Comparison of ENCODE assay signal across 8 mouse cellular contexts in genomic region chr5:138262582-138263240, GRCm38 (mm10). TPM values are rescaled to one million over a fixed set of nuclear protein-coding genes. Genes with fewer than 3 reads are reported as not detected.
DNase-seq lines count a peak whose midpoint lies in the region; ATAC-seq and TF ChIP-seq lines count a peak whose summit lies in the region.

No protein-coding gene starts in this region.

- H3K4me2 ChIP-seq in limb, embryonic 15.5 days, result peak overlapping the region; percentile 92
- H3K4me2 ChIP-seq in stomach, postnatal 0 days (replicated peaks; ENCODE audit: low read depth), result peak overlapping the region; percentile 99

- H3K27ac ChIP-seq in spleen, adult 2 months (ENCODE audit: insufficient read depth, low read length), result peak overlapping the region; percentile 4; the same call in 1 of the 2 replicates
- H3K27ac ChIP-seq in limb, embryonic 15.5 days, result no peak overlapping the region
- H3K27ac ChIP-seq in stomach, postnatal 0 days (replicated peaks), result no peak overlapping the region

- no peaks in the 10 kb centered on the region for H3K27me3 ChIP-seq in spleen, adult 2 months (ENCODE audit: control insufficient read depth, insufficient read depth, low read length)
- H3K27me3 ChIP-seq in limb, embryonic 15.5 days, result no peaks in the 10 kb centered on the region
- H3K27me3 ChIP-seq in stomach, postnatal 0 days (ENCODE audit: control insufficient read depth, insufficient read depth, low read length), result no peaks in the 10 kb centered on the region

- 32% methylated on average over 18 of the region's 18 CpGs for WGBS in spleen, adult 2 months
- WGBS in limb, embryonic 15.5 days, result 63% methylated on average over 18 of the region's 18 CpGs
- 62% methylated on average over 18 of the region's 18 CpGs for WGBS in stomach, postnatal 0 days

- peaks cover 17% of the 10 kb centered on the region; the same call in 1 of the 2 replicates for H3K4me1 ChIP-seq in spleen, adult 2 months (ENCODE audit: control insufficient read depth, insufficient read depth, insufficient read length)
- peaks cover 26% of the 10 kb centered on the region for H3K4me1 ChIP-seq in limb, embryonic 15.5 days
- H3K4me1 ChIP-seq in stomach, postnatal 0 days (replicated peaks; ENCODE audit: control insufficient read depth, insufficient read depth), result 0 out of 2 replicates have a peak, but pooled peaks cover 2% of the 10 kb centered on the region

- no peak for TF ChIP-seq POLR2A in spleen, adult 2 months (IDR thresholded peaks at IDR 0.05; ENCODE audit: low read depth, low read length)

- H3K36me3 ChIP-seq in spleen, adult 2 months (ENCODE audit: control insufficient read depth, insufficient read depth, low read length), result peaks cover 27% of the 10 kb centered on the region
- H3K36me3 ChIP-seq in limb, embryonic 15.5 days, result peaks cover 59% of the 10 kb centered on the region
- peaks cover 10% of the 10 kb centered on the region; the same call in 1 of the 2 replicates for H3K36me3 ChIP-seq in stomach, postnatal 0 days (ENCODE audit: control insufficient read depth, insufficient read depth, low read length)

- no peak for TF ChIP-seq CTCF in spleen, adult 2 months (IDR thresholded peaks at IDR 0.05; ENCODE audit: extremely low read depth, insufficient read depth, insufficient read length, insufficient replicate concordance)
- 0 out of 2 replicates have a peak, but pooled peaks have one; percentile 4 for TF ChIP-seq CTCF in stomach, postnatal 0 days (IDR thresholded peaks at IDR 0.05; ENCODE audit: low read depth)

- no peaks in the 10 kb centered on the region for H3K9me3 ChIP-seq in limb, embryonic 15.5 days
- no peaks in the 10 kb centered on the region for H3K9me3 ChIP-seq in stomach, postnatal 0 days (ENCODE audit: control insufficient read depth, low read length)

- peak; percentile 26 for DNase-seq in cerebellum, adult 11-12 months
- DNase-seq in cerebellum, adult 18-20 months, result no peak
- DNase-seq in spleen, adult 2 months (ENCODE audit: low read depth in 1 of 2, low spot score in 2 of 2), result no peak
- DNase-seq in spleen, adult 12 weeks (ENCODE audit: low spot score), result no peak
- no peak for DNase-seq in stomach, postnatal 0 days (ENCODE audit: low spot score)
- no peak for DNase-seq in gastrocnemius, adult 18-20 months (ENCODE audit: low spot score)
- no peak for DNase-seq in retina, postnatal 1 day

- H3K4me3 ChIP-seq in spleen, adult 2 months (ENCODE audit: extremely low read depth, insufficient read depth, insufficient read length), result peak overlapping the region; percentile 88
- H3K4me3 ChIP-seq in limb, embryonic 15.5 days, result peak overlapping the region; percentile 89
- peak overlapping the region; percentile 81 for H3K4me3 ChIP-seq in stomach, postnatal 0 days (ENCODE audit: low read depth, low read length)

- no peak for TF ChIP-seq EP300 in stomach, postnatal 0 days (optimal IDR thresholded peaks at IDR 0.05)

- no peak for ATAC-seq in limb, embryonic 15.5 days (ENCODE audit: insufficient number of reproducible peaks, low FRiP score, low TSS enrichment, low read depth)
- no peak for ATAC-seq in stomach, postnatal 0 days (ENCODE audit: low FRiP score, low TSS enrichment)

- peak overlapping the region; percentile 96 for H3K9ac ChIP-seq in limb, embryonic 15.5 days
- peak overlapping the region; percentile 88 for H3K9ac ChIP-seq in stomach, postnatal 0 days (ENCODE audit: low read length)

RNA-seq across cellular contexts. Expression of gene BC037034, which starts 1.1 kb away (rescaled TPM):
- 114 and 128 TPM in 2 replicates for polyA plus RNA-seq in spleen, adult 2 months (2012; rRNA removed)
- polyA plus RNA-seq in limb, embryonic 15.5 days (2015; fragmentation: Nextera tagmentation; extraction: Ambion mirVana), result 4.4 and 5.1 TPM in 2 replicates
- polyA plus RNA-seq in stomach, postnatal 0 days (2015; fragmentation: Nextera tagmentation; extraction: Ambion mirVana), result 2.4 and 3.3 TPM in 2 replicates
- 1 to 10 TPM; 2.7 to 3.2 TPM for total RNA-seq in gastrocnemius, adult 18-20 months (2021)

RNA-seq across cellular contexts. Expression of gene Lamtor4, which starts 7.4 kb away (rescaled TPM):
- polyA plus RNA-seq in spleen, adult 2 months (2012; rRNA removed), result 108 and 135 TPM in 2 replicates
- polyA plus RNA-seq in limb, embryonic 15.5 days (2015; fragmentation: Nextera tagmentation; extraction: Ambion mirVana), result 69.6 and 73.5 TPM in 2 replicates
- polyA plus RNA-seq in stomach, postnatal 0 days (2015; fragmentation: Nextera tagmentation; extraction: Ambion mirVana), result 88.3 and 91.0 TPM in 2 replicates
- total RNA-seq in gastrocnemius, adult 18-20 months (2021), result 10 to 100 TPM; 47.2 to 51.1 TPM

RNA-seq across cellular contexts. Expression of gene Gal3st4, which starts 9.9 kb away (rescaled TPM):
- polyA plus RNA-seq in spleen, adult 2 months (2012; rRNA removed), result 0.06 and 0.08 TPM in 2 replicates
- polyA plus RNA-seq in limb, embryonic 15.5 days (2015; fragmentation: Nextera tagmentation; extraction: Ambion mirVana), result 5.1 and 5.3 TPM in 2 replicates
- 3.6 and 4.5 TPM in 2 replicates for polyA plus RNA-seq in stomach, postnatal 0 days (2015; fragmentation: Nextera tagmentation; extraction: Ambion mirVana)
- under 1 TPM in 1 of 2 experiments, not detected in 1; 0.14 TPM for total RNA-seq in gastrocnemius, adult 18-20 months (2021)

RNA-seq across cellular contexts. Expression of gene Gm43720, which starts 17.0 kb away (rescaled TPM):
- polyA plus RNA-seq in spleen, adult 2 months (2012; rRNA removed), result not detected in 2 replicates
- polyA plus RNA-seq in limb, embryonic 15.5 days (2015; fragmentation: Nextera tagmentation; extraction: Ambion mirVana), result 0.17 and 0.30 TPM in 2 replicates
- polyA plus RNA-seq in stomach, postnatal 0 days (2015; fragmentation: Nextera tagmentation; extraction: Ambion mirVana), result 0.17 and 0.36 TPM in 2 replicates
- total RNA-seq in gastrocnemius, adult 18-20 months (2021), result not detected

RNA-seq across cellular contexts. Expression of gene Gpc2, which starts 17.1 kb away (rescaled TPM):
- 4.4 and 4.8 TPM in 2 replicates for polyA plus RNA-seq in spleen, adult 2 months (2012; rRNA removed)
- polyA plus RNA-seq in limb, embryonic 15.5 days (2015; fragmentation: Nextera tagmentation; extraction: Ambion mirVana), result 14.2 and 24.8 TPM in 2 replicates
- polyA plus RNA-seq in stomach, postnatal 0 days (2015; fragmentation: Nextera tagmentation; extraction: Ambion mirVana), result 1.8 and 2.3 TPM in 2 replicates
- total RNA-seq in gastrocnemius, adult 18-20 months (2021), result not detected

Comparison
In these comparisons a context has a peak if more than half of its experiments do, and no peak if none do; other contexts are left out.
1. RNA of gene BC037034, which starts 1.1 kb away (polyA plus RNA-seq): 114 to 128 TPM in spleen, adult 2 months; 4.4 to 5.1 TPM in limb, embryonic 15.5 days and 2.4 to 3.3 TPM in stomach, postnatal 0 days; every median in the first group is over 10 times any median in the second.
2. Peak in every context shown above with its lines, with median percentiles within 50 percentile points of each other: H3K4me3 ChIP-seq.